Mouse (Mus musculus) hindbrain, postnatal 0 days (tissue): ENCODE measurements around the gene Gm21560. TPM values are rescaled to one million over a fixed set of nuclear protein-coding genes. Genes with fewer than 3 reads are reported as not detected.
"Not testable (repeated sequence)": the region's sequence is repeated elsewhere in the genome, so short reads cannot be mapped to it uniquely, and the experiment has no call there.

Source experiments
- ATAC-seq: fragments of 200-750 bp; cut with Nextera tagmentation; 2 replicates; pipeline ENCODE4 v1.8.0; 2017; ENCODE audit warnings: mild to moderate bottlenecking, moderate TSS enrichment, moderate library complexity
- DNase-seq: peaks from one replicate; pipeline ENCODE4 v3.0.0-alpha.2; 2015; ENCODE audit warnings: low spot score
- H3K27ac ChIP-seq: fragments of 300-500 bp; sonication (generic); 2 replicates; pipeline ENCODE4 v1.5.1; 2014; ENCODE audit warnings: mild to moderate bottlenecking
- H3K27me3 ChIP-seq: fragments of 300-500 bp; sonication (generic); 2 replicates; pipeline ENCODE4 v1.6.1; 2014; ENCODE audit warnings: low read length, mixed read lengths; ENCODE audit not compliant: insufficient read depth
- H3K36me3 ChIP-seq: fragments of 300-500 bp; sonication (generic); 2 replicates; pipeline ENCODE4 v1.6.1; 2014; ENCODE audit warnings: low read length, mixed read lengths; ENCODE audit not compliant: insufficient read depth
- H3K4me1 ChIP-seq: fragments of 300-500 bp; sonication (generic); 2 replicates; pipeline ENCODE4 v1.6.1; 2014; ENCODE audit warnings: antibody characterized with exemption, low read length, mixed read lengths; ENCODE audit not compliant: insufficient read depth
- H3K4me2 ChIP-seq: fragments of 300-500 bp; sonication (generic); 2 replicates; pipeline ENCODE4 v1.6.1; 2014; ENCODE audit warnings: low read depth, mild to moderate bottlenecking, low read length, moderate library complexity, mixed read lengths
- H3K4me3 ChIP-seq: fragments of 300-500 bp; sonication (generic); 2 replicates; pipeline ENCODE4 v1.5.1; 2014; ENCODE audit warnings: low read length
- H3K9ac ChIP-seq: fragments of 300-500 bp; sonication (generic); replicated peaks from 2 replicates; pipeline ENCODE4 v1.6.1; 2014; ENCODE audit warnings: mild to moderate bottlenecking, low read length, moderate library complexity, mixed read lengths
- H3K9me3 ChIP-seq: fragments of 300-500 bp; sonication (generic); 2 replicates; pipeline ENCODE4 v1.6.1; 2016; ENCODE audit warnings: low read length, mixed read lengths
- WGBS: fragments of 180-500 bp; shearing (Covaris S2); extraction: QIAGEN DNeasy Blood & Tissue Kit; methylation state at CpG from one replicate; pipeline ENCODE4 v1.1.7; 2014; 5-methylcytosine and 5-hydroxymethylcytosine counted together
- polyA plus RNA-seq: library from polyadenylated mRNA; unstranded; fragments of >200 nt; fragmentation: Nextera tagmentation; extraction: Ambion mirVana; gene quantifications from 2 replicates; pipeline ENCODE4 v1.2.1, GENCODE M21; 2015
- total RNA-seq: library from RNA; depleted of rRNA; stranded (reverse); fragments of >200 nt; gene quantifications from 2 replicates; pipeline ENCODE4 v1.2.3, GENCODE M21; 2014; rRNA removed

Gene Gm21560
- not detected in 2 replicates for total RNA-seq
- polyA plus RNA-seq = 0.28 TPM in 1 of 2 replicates, not detected in the other

DNA sequence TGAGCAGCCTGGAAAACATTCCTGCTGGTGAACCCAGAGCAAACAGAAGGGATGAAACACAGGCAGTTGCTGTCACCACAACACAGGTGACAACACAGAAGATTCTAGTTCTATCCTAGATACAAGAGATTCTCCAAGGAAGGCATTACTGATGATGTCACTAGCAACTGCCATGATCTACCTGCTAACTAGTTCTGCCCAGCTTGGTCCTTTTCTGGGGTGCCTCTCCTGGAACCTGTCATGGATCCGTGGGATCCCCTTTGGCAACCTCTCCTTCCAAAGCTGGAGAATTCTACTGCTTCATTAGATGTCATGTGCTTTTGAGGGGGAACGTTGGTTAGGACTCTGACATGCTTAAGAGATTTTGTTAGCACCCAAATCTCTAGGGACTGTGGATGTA, at the start of gene Gm21560:
Gene Gm21560, minus strand, starts transcription at position 101 of the 400 bp plus-strand sequence.
- not testable (repeated sequence) for ATAC-seq, H3K27ac ChIP-seq, H3K9ac ChIP-seq, H3K4me3 ChIP-seq, H3K4me2 ChIP-seq, H3K4me1 ChIP-seq, DNase-seq, H3K9me3 ChIP-seq, H3K36me3 ChIP-seq, H3K27me3 ChIP-seq
- 76% methylated on average over 1 of the region's 2 CpGs for WGBS

DNA sequence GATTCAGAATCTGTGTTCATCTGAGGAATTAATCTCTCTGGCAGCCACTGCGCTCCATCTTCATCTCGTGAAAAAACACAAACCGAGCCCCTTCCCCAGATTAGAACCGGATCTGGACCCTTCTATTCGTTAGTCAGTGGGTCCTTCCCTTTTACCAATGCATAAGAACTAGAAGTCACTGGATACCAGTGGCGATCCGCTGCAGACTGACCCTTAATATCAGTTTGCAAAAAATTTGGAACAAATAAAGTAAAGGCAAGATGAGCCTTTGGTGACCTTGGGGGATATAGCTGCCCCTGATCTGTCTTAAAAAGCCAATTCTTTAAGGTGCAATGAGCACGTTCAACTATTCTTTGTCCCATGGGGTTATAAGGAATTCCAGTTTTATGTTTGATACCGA, 55.6 kb downstream of the Gm21560 start:
- H3K4me3 ChIP-seq, H3K4me2 ChIP-seq, DNase-seq, H3K36me3 ChIP-seq, H3K4me1 ChIP-seq, H3K9me3 ChIP-seq, H3K27me3 ChIP-seq, H3K27ac ChIP-seq, H3K9ac ChIP-seq, ATAC-seq: not testable (repeated sequence)
- 75% methylated on average over 4 of the region's 9 CpGs for WGBS

DNA sequence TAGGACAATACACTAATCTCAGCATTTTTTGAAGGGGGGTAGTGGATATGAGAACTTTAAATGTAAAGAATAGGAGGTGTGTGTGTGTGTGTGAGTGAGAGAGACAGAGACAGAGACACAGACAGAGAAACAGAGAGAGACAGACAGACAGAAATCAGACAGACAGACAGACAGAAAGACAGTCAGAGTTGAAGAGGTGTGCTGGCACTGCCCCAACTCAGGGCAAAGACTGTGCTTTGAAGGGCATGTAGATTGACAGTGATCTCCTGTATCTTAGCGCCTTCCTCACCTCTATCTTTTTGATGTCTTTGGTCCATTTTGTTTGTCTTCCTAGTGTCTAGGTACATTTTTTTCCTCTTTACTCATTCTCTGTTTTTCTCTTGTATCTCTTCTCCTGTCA, 58.0 kb downstream of the Gm21560 start:
- ATAC-seq, H3K4me1 ChIP-seq, H3K27me3 ChIP-seq, H3K27ac ChIP-seq, H3K4me2 ChIP-seq, H3K9ac ChIP-seq, H3K4me3 ChIP-seq, H3K9me3 ChIP-seq, DNase-seq, H3K36me3 ChIP-seq: not testable (repeated sequence)
- 100% methylated on average over 1 of the region's 1 CpGs for WGBS

Other genes with a start within 250 kb of the Gm21560 start
- not detected in 2 replicates for gene Gm3453, start 240.2 kb downstream of the Gm21560 start, total RNA-seq
- gene Gm3453, start 240.2 kb downstream of the Gm21560 start, polyA plus RNA-seq = not detected in 2 replicates
- not detected in 2 replicates for gene Gm6337, start 161.0 kb downstream of the Gm21560 start, total RNA-seq
- 0.08 TPM in 1 of 2 replicates, not detected in the other for gene Gm6337, start 161.0 kb downstream of the Gm21560 start, polyA plus RNA-seq
- 2.5 and 4.2 TPM in 2 replicates for gene Gm8206, start 125.3 kb downstream of the Gm21560 start, total RNA-seq
- gene Gm8206, start 125.3 kb downstream of the Gm21560 start, polyA plus RNA-seq = 4.1 and 4.8 TPM in 2 replicates
- 3.4 and 4.1 TPM in 2 replicates for gene Gm3468, start 110.6 kb downstream of the Gm21560 start, total RNA-seq
- gene Gm3468, start 110.6 kb downstream of the Gm21560 start, polyA plus RNA-seq = 4.6 and 4.8 TPM in 2 replicates
- gene Gm3476, start 93.5 kb downstream of the Gm21560 start, total RNA-seq = not detected in 2 replicates
- not detected in 2 replicates for gene Gm3476, start 93.5 kb downstream of the Gm21560 start, polyA plus RNA-seq
- 2.6 TPM in 1 of 2 replicates, not detected in the other for gene Gm3411, start 68.0 kb upstream of the Gm21560 start, total RNA-seq
- gene Gm3411, start 68.0 kb upstream of the Gm21560 start, polyA plus RNA-seq = 8.2 and 8.3 TPM in 2 replicates
- not detected in 2 replicates for gene Gm21103, start 85.6 kb upstream of the Gm21560 start, total RNA-seq
- 0.33 TPM in 1 of 2 replicates, not detected in the other for gene Gm21103, start 85.6 kb upstream of the Gm21560 start, polyA plus RNA-seq
- not detected in 2 replicates for gene Gm3618, start 124.4 kb upstream of the Gm21560 start, total RNA-seq
- not detected in 2 replicates for gene Gm3618, start 124.4 kb upstream of the Gm21560 start, polyA plus RNA-seq
- gene Gm16440, start 171.0 kb upstream of the Gm21560 start, total RNA-seq = not detected in 2 replicates
- gene Gm16440, start 171.0 kb upstream of the Gm21560 start, polyA plus RNA-seq = 0.19 TPM in 1 of 2 replicates, not detected in the other
- 3.5 and 9.5 TPM in 2 replicates for gene Gm3591, start 193.2 kb upstream of the Gm21560 start, total RNA-seq
- 4.5 and 5.2 TPM in 2 replicates for gene Gm3591, start 193.2 kb upstream of the Gm21560 start, polyA plus RNA-seq
- not detected in 2 replicates for gene Gm3594, start 225.3 kb upstream of the Gm21560 start, total RNA-seq
- not detected in 2 replicates for gene Gm3594, start 225.3 kb upstream of the Gm21560 start, polyA plus RNA-seq